Mouse (Mus musculus) adrenal gland, postnatal 14 days (tissue): ENCODE results near the gene Chst5. TPM values are rescaled to one million over a fixed set of nuclear protein-coding genes. Genes with fewer than 3 reads are reported as not detected.
A peak's percentile ranks its signal among the peaks of the same experiment; 100 is the strongest.

ENCODE experiments used
- DNase-seq: peaks from one replicate; pipeline ENCODE4 v3.0.0; 2021; ENCODE audit warnings: mixed read lengths
- total RNA-seq: library from RNA; stranded (reverse); gene quantifications from 2 replicates; pipeline ENCODE4 v1.2.3, GENCODE M21; 2021

The Chst5 gene
- total RNA-seq, 1 experiment from 2014 or later = not detected

GRCm38 (mm10) chr8:111929648-111930344, 19.5 kb upstream of the Chst5 start:
- no peak for DNase-seq

- no peak for DNase-seq
Observed at GRCm38 (mm10) chr8:111924976-111925375, 14.7 kb upstream of the Chst5 start.

GRCm38 (mm10) chr8:111923383-111923804, 13.1 kb upstream of the Chst5 start:
- peak; percentile 76 for DNase-seq

GRCm38 (mm10) chr8:111920971-111921370, 10.7 kb upstream of the Chst5 start:
- no peak for DNase-seq

GRCm38 (mm10) chr8:111919663-111920062, 9.4 kb upstream of the Chst5 start:
- no peak for DNase-seq

GRCm38 (mm10) chr8:111912860-111913432, 2.7 kb upstream of the Chst5 start:
- DNase-seq = peak; percentile 32

- no peak for DNase-seq
Observed at GRCm38 (mm10) chr8:111911572-111911971, 1.3 kb upstream of the Chst5 start.

- no peak for DNase-seq
Observed at GRCm38 (mm10) chr8:111905500-111906121, 4.6 kb downstream of the Chst5 start.

GRCm38 (mm10) chr8:111902080-111902479, 8.2 kb downstream of the Chst5 start:
- no peak for DNase-seq

GRCm38 (mm10) chr8:111898586-111898985, 11.7 kb downstream of the Chst5 start:
- no peak for DNase-seq

GRCm38 (mm10) chr8:111894955-111895354, 15.3 kb downstream of the Chst5 start:
- no peak for DNase-seq

GRCm38 (mm10) chr8:111892615-111893014, 17.6 kb downstream of the Chst5 start:
- no peak for DNase-seq

- no peak for DNase-seq
Observed at GRCm38 (mm10) chr8:111891983-111892382, 18.3 kb downstream of the Chst5 start.

GRCm38 (mm10) chr8:111890911-111891303, 19.3 kb downstream of the Chst5 start:
- DNase-seq = no peak

- DNase-seq = no peak
Observed at GRCm38 (mm10) chr8:111889931-111890910, 20.0 kb downstream of the Chst5 start.

GRCm38 (mm10) chr8:111888091-111888650, 22.1 kb downstream of the Chst5 start:
- no peak for DNase-seq

- no peak for DNase-seq
Observed at GRCm38 (mm10) chr8:111887479-111887878, 22.8 kb downstream of the Chst5 start.

- DNase-seq = no peak
Observed at GRCm38 (mm10) chr8:111883615-111884014, 26.6 kb downstream of the Chst5 start.

- DNase-seq = peak; percentile 68
Observed at GRCm38 (mm10) chr8:111881591-111881990, 28.7 kb downstream of the Chst5 start.

- DNase-seq = no peak
Observed at GRCm38 (mm10) chr8:111877711-111878110, 32.5 kb downstream of the Chst5 start.

- peak; percentile 98 for DNase-seq
Observed at GRCm38 (mm10) chr8:111876355-111876948, 33.8 kb downstream of the Chst5 start, which contains the start of gene Tmem170. TSS of gene Tmem170 (minus strand) at chr8:111876750.
